Mouse (Mus musculus): Measurements from ENCODE around the gene 1700022I11Rik. TPM values are rescaled to one million over a fixed set of nuclear protein-coding genes. Genes with fewer than 3 reads are reported as not detected.

The 1700022I11Rik gene
- 0.41 and 0.53 TPM in 2 replicates for polyA plus RNA-seq (2014; fragmentation: Nextera tagmentation; extraction: Ambion mirVana)

DNA sequence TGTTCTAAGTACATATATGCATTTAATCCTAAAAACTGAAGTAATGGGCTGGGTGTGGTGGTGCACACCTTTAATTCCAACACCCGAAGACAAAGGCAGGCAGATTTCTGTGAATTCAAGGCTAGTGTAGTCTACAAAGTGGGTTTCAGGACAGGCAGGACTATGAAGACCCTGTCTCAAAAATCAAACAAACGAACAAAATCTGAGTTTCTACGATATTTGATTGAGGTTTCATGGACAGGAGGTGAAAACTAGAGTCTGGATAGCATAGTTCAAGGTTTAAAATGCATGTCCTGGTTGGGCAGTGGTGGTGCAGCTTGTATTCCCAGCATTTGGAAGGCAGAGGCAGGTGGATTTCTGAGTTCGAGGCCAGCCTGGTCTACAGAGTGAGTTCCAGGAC lies at the start of gene 1700022I11Rik:
1700022I11Rik (plus strand) TSS at position 301 of the 400 bp plus-strand sequence.
- H3K4me3 ChIP-seq (ENCODE audit: low read depth, low read length), result no peak within 1 kb of the TSS
- 77% methylated on average over 4 of the region's 4 CpGs for WGBS
- DNase-seq (ENCODE audit: low spot score) (no peak), ATAC-seq (replicated peaks; ENCODE audit: low FRiP score) (no peak)
- H3K4me1 ChIP-seq (replicated peaks; ENCODE audit: control insufficient read depth, insufficient read depth, low read length), result no peaks in the 10 kb centered on the region
- peaks cover 3% of the 10 kb centered on the region; the same call in 1 of the 2 replicates for H3K27me3 ChIP-seq (replicated peaks; ENCODE audit: control insufficient read depth, insufficient read depth, low read length)
- no peaks in the 10 kb centered on the region for H3K9me3 ChIP-seq (ENCODE audit: control insufficient read depth, low read length)
- no peak within 1 kb of the TSS for H3K4me2 ChIP-seq
- H3K9ac ChIP-seq (ENCODE audit: low read depth, low read length), result no peak within 1 kb of the TSS
- H3K27ac ChIP-seq (ENCODE audit: low read depth, low read length), result no peak within 1 kb of the TSS
- no peaks in the 10 kb centered on the region for H3K36me3 ChIP-seq (ENCODE audit: control insufficient read depth, insufficient read depth, low read length)

DNA sequence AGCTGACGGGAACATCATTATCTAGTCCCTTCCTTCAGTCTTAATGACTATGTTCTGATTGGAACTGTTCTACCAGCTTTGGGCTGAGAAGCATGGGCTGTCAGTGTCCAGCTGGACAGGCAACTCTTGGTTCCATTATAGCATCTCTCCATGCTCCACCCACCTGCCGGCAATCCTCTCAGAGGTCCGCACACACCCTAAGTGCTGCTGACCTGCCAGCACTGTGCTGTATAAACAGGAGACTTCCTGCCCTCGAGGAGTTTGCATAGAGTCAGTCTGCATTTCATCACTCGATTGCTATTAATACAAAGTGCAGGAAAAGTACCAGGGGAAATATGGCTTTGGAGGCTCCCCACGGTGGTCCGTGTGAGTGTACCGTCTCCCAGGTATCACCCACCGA lies 48.7 kb upstream of the 1700022I11Rik start:
- Histone ChIP-seq H3K9ac (ENCODE audit: low read depth, low read length) (no peak overlapping the region), H3K9me3 (ENCODE audit: control insufficient read depth, low read length) (no peaks in the 10 kb centered on the region), H3K4me3 (ENCODE audit: low read depth, low read length) (no peak overlapping the region), H3K27me3 (replicated peaks; ENCODE audit: control insufficient read depth, insufficient read depth, low read length) (peaks cover 58% of the 10 kb centered on the region), H3K36me3 (ENCODE audit: control insufficient read depth, insufficient read depth, low read length) (no peaks in the 10 kb centered on the region), H3K4me2 (no peak overlapping the region), H3K27ac (ENCODE audit: low read depth, low read length) (no peak overlapping the region), H3K4me1 (replicated peaks; ENCODE audit: control insufficient read depth, insufficient read depth, low read length) (0 out of 2 replicates have a peak, but pooled peaks cover 2% of the 10 kb centered on the region)
- DNase-seq (ENCODE audit: low spot score) (no peak), ATAC-seq (replicated peaks; ENCODE audit: low FRiP score) (no peak)
- WGBS, result 78% methylated on average over 9 of the region's 9 CpGs

GRCm38 (mm10) chr4:42921536-42921935 lies 47.9 kb upstream of the 1700022I11Rik start:
- Histone ChIP-seq H3K9ac (ENCODE audit: low read depth, low read length) (no peak overlapping the region), H3K4me1 (replicated peaks; ENCODE audit: control insufficient read depth, insufficient read depth, low read length) (0 out of 2 replicates have a peak, but pooled peaks cover 2% of the 10 kb centered on the region), H3K4me3 (ENCODE audit: low read depth, low read length) (no peak overlapping the region), H3K4me2 (no peak overlapping the region), H3K36me3 (ENCODE audit: control insufficient read depth, insufficient read depth, low read length) (no peaks in the 10 kb centered on the region), H3K27ac (ENCODE audit: low read depth, low read length) (no peak overlapping the region), H3K27me3 (replicated peaks; ENCODE audit: control insufficient read depth, insufficient read depth, low read length) (peaks cover 50% of the 10 kb centered on the region), H3K9me3 (ENCODE audit: control insufficient read depth, low read length) (no peaks in the 10 kb centered on the region)
- WGBS, result 84% methylated on average over 2 of the region's 2 CpGs
- ATAC-seq (replicated peaks; ENCODE audit: low FRiP score) (no peak), DNase-seq (ENCODE audit: low spot score) (no peak)

- H3K4me2 ChIP-seq, result no peak overlapping the region
- ATAC-seq (replicated peaks; ENCODE audit: low FRiP score), result no peak
- no peak overlapping the region for H3K4me3 ChIP-seq (ENCODE audit: low read depth, low read length)
- 70% methylated on average over 6 of the region's 6 CpGs for WGBS
- no peaks in the 10 kb centered on the region for H3K9me3 ChIP-seq (ENCODE audit: control insufficient read depth, low read length)
- H3K27ac ChIP-seq (ENCODE audit: low read depth, low read length), result no peak overlapping the region
- DNase-seq (ENCODE audit: low spot score), result no peak
- H3K27me3 ChIP-seq (replicated peaks; ENCODE audit: control insufficient read depth, insufficient read depth, low read length), result peaks cover 45% of the 10 kb centered on the region
- H3K9ac ChIP-seq (ENCODE audit: low read depth, low read length), result no peak overlapping the region
- 0 out of 2 replicates have a peak, but pooled peaks cover 2% of the 10 kb centered on the region for H3K4me1 ChIP-seq (replicated peaks; ENCODE audit: control insufficient read depth, insufficient read depth, low read length)
- no peaks in the 10 kb centered on the region for H3K36me3 ChIP-seq (ENCODE audit: control insufficient read depth, insufficient read depth, low read length)
Measured at GRCm38 (mm10) chr4:42922056-42922455, 47.3 kb upstream of the 1700022I11Rik start.

- H3K36me3 ChIP-seq (ENCODE audit: control insufficient read depth, insufficient read depth, low read length), result no peaks in the 10 kb centered on the region
- no peak for DNase-seq (ENCODE audit: low spot score)
- no peak overlapping the region for H3K4me3 ChIP-seq (ENCODE audit: low read depth, low read length)
- no peaks in the 10 kb centered on the region for H3K4me1 ChIP-seq (replicated peaks; ENCODE audit: control insufficient read depth, insufficient read depth, low read length)
- peaks cover 41% of the 10 kb centered on the region for H3K27me3 ChIP-seq (replicated peaks; ENCODE audit: control insufficient read depth, insufficient read depth, low read length)
- 78% methylated on average over 8 of the region's 8 CpGs for WGBS
- no peaks in the 10 kb centered on the region for H3K9me3 ChIP-seq (ENCODE audit: control insufficient read depth, low read length)
- H3K4me2 ChIP-seq, result no peak overlapping the region
- no peak overlapping the region for H3K9ac ChIP-seq (ENCODE audit: low read depth, low read length)
- no peak overlapping the region for H3K27ac ChIP-seq (ENCODE audit: low read depth, low read length)
- ATAC-seq (replicated peaks; ENCODE audit: low FRiP score), result no peak
Measured at GRCm38 (mm10) chr4:42922461-42922860, 46.9 kb upstream of the 1700022I11Rik start.

- Histone ChIP-seq H3K27me3 (replicated peaks; ENCODE audit: control insufficient read depth, insufficient read depth, low read length) (peaks cover 24% of the 10 kb centered on the region), H3K36me3 (ENCODE audit: control insufficient read depth, insufficient read depth, low read length) (no peaks in the 10 kb centered on the region), H3K27ac (ENCODE audit: low read depth, low read length) (no peak overlapping the region), H3K4me1 (replicated peaks; ENCODE audit: control insufficient read depth, insufficient read depth, low read length) (no peaks in the 10 kb centered on the region), H3K4me3 (ENCODE audit: low read depth, low read length) (no peak overlapping the region), H3K4me2 (no peak overlapping the region), H3K9me3 (ENCODE audit: control insufficient read depth, low read length) (no peaks in the 10 kb centered on the region), H3K9ac (ENCODE audit: low read depth, low read length) (no peak overlapping the region)
- DNase-seq (ENCODE audit: low spot score), result no peak
- 75% methylated on average over 13 of the region's 13 CpGs for WGBS
- ATAC-seq (replicated peaks; ENCODE audit: low FRiP score), result no peak
Measured at GRCm38 (mm10) chr4:42924095-42924710, 45.2 kb upstream of the 1700022I11Rik start.

DNA sequence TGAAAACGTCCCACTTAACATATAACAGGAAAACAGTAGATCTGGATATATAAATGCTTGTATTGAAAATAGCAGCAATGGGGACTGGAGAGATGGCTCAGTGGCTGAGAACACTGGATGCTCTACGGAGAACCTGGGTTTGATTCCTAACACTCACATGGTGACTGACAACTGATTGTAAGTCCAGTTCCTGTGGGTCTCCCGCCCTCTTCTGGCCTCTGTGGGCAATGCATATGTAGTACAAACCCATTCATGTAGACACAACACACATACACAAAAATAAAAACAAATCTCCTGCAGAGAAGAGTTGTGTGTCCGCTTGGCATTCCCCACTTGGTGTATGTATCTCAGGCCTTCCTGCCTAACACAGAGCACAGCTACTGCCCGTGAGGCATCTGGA lies 41.2 kb upstream of the 1700022I11Rik start:
- Histone ChIP-seq H3K9me3 (ENCODE audit: control insufficient read depth, low read length) (no peaks in the 10 kb centered on the region), H3K4me1 (replicated peaks; ENCODE audit: control insufficient read depth, insufficient read depth, low read length) (no peaks in the 10 kb centered on the region), H3K27me3 (replicated peaks; ENCODE audit: control insufficient read depth, insufficient read depth, low read length) (peaks cover 10% of the 10 kb centered on the region), H3K36me3 (ENCODE audit: control insufficient read depth, insufficient read depth, low read length) (no peaks in the 10 kb centered on the region), H3K9ac (ENCODE audit: low read depth, low read length) (no peak overlapping the region), H3K27ac (ENCODE audit: low read depth, low read length) (no peak overlapping the region), H3K4me2 (no peak overlapping the region), H3K4me3 (ENCODE audit: low read depth, low read length) (no peak overlapping the region)
- DNase-seq (ENCODE audit: low spot score) (no peak), ATAC-seq (replicated peaks; ENCODE audit: low FRiP score) (no peak)
- WGBS, result 75% methylated on average over 5 of the region's 5 CpGs

- Histone ChIP-seq H3K9ac (ENCODE audit: low read depth, low read length) (no peak overlapping the region), H3K27me3 (replicated peaks; ENCODE audit: control insufficient read depth, insufficient read depth, low read length) (peaks cover 10% of the 10 kb centered on the region), H3K4me2 (no peak overlapping the region), H3K27ac (ENCODE audit: low read depth, low read length) (no peak overlapping the region), H3K4me3 (ENCODE audit: low read depth, low read length) (no peak overlapping the region), H3K36me3 (ENCODE audit: control insufficient read depth, insufficient read depth, low read length) (no peaks in the 10 kb centered on the region), H3K4me1 (replicated peaks; ENCODE audit: control insufficient read depth, insufficient read depth, low read length) (peaks cover 4% of the 10 kb centered on the region), H3K9me3 (ENCODE audit: control insufficient read depth, low read length) (no peaks in the 10 kb centered on the region)
- DNase-seq (ENCODE audit: low spot score) (no peak), ATAC-seq (replicated peaks; ENCODE audit: low FRiP score) (no peak)
- WGBS, result 84% methylated on average over 9 of the region's 9 CpGs
Measured at GRCm38 (mm10) chr4:42928952-42929351, 40.5 kb upstream of the 1700022I11Rik start.
